Mouse (Mus musculus) forebrain, embryonic 15.5 days (tissue): ENCODE data around the gene Tmigd3. TPM values are rescaled to one million over a fixed set of nuclear protein-coding genes. Genes with fewer than 3 reads are reported as not detected.

ENCODE experiments used
- ATAC-seq: fragments of 200-750 bp; cut with Nextera tagmentation; replicated peaks from 2 replicates; pipeline ENCODE4 v1.8.0; 2017; ENCODE audit warnings: mild to moderate bottlenecking, moderate TSS enrichment, moderate library complexity
- H3K27ac ChIP-seq: fragments of 300-500 bp; sonication (generic); replicated peaks from 2 replicates; pipeline ENCODE4 v1.5.1; 2015; ENCODE audit warnings: mild to moderate bottlenecking, inconsistent platforms
- H3K27me3 ChIP-seq: fragments of 300-500 bp; sonication (generic); 2 replicates; pipeline ENCODE4 v1.6.1; 2015; ENCODE audit warnings: inconsistent platforms
- H3K36me3 ChIP-seq: fragments of 300-500 bp; sonication (generic); 2 replicates; pipeline ENCODE4 v1.6.1; 2015; ENCODE audit warnings: mild to moderate bottlenecking, inconsistent platforms
- H3K4me1 ChIP-seq: fragments of 300-500 bp; sonication (generic); 2 replicates; pipeline ENCODE4 v1.6.1; 2015; ENCODE audit warnings: inconsistent platforms
- H3K4me2 ChIP-seq: fragments of 300-500 bp; sonication (generic); replicated peaks from 2 replicates; pipeline ENCODE4 v1.6.1; 2015; ENCODE audit warnings: mild to moderate bottlenecking, inconsistent platforms
- H3K4me3 ChIP-seq: fragments of 300-500 bp; sonication (generic); 2 replicates; pipeline ENCODE4 v1.5.1; 2015; ENCODE audit warnings: mild to moderate bottlenecking, inconsistent platforms
- H3K9ac ChIP-seq: fragments of 300-500 bp; sonication (generic); replicated peaks from 2 replicates; pipeline ENCODE4 v1.6.1; 2015; ENCODE audit warnings: mild to moderate bottlenecking, inconsistent platforms
- H3K9me3 ChIP-seq: fragments of 300-500 bp; sonication (generic); 2 replicates; pipeline ENCODE4 v1.6.1; 2016; ENCODE audit warnings: inconsistent platforms
- WGBS: fragments of 180-500 bp; shearing (Covaris S2); methylation state at CpG from one replicate; pipeline ENCODE4 v1.1.7; 2015; ENCODE audit warnings: mixed read lengths; 5-methylcytosine and 5-hydroxymethylcytosine counted together
- polyA plus RNA-seq: library from polyadenylated mRNA; unstranded; fragments of >200 nt; fragmentation: Nextera tagmentation; extraction: Ambion mirVana; gene quantifications from 2 replicates; pipeline ENCODE4 v1.2.1, GENCODE M21; 2015

Gene Tmigd3
- polyA plus RNA-seq, 1 experiment from 2014 or later = 0.24 TPM

DNA sequence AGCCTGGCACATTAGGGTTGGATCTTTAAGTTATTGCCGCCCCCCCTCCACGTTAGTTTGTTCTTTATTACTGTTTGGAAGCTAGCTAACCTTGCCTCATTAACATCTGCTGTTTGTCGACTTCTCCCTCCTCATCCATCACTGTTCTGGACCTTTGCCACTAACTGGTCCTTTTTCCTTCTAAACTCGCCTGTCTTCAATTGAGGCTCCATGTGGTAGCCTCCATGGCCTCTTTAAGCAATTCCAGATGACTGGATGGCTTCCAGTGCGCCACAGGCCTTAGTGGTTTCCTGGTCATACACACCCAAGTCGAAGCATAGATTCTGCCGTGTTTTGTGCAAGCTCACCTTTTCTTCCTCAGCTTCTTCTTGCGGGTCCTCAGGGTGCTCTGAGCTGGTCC lies 16.9 kb upstream of the Tmigd3 start:
- Histone ChIP-seq H3K27ac (no peak overlapping the region), H3K9me3 (no peaks in the 10 kb centered on the region), H3K36me3 (no peaks in the 10 kb centered on the region), H3K4me3 (no peak overlapping the region), H3K9ac (no peak overlapping the region), H3K27me3 (no peaks in the 10 kb centered on the region), H3K4me2 (no peak overlapping the region), H3K4me1 (no peaks in the 10 kb centered on the region)
- WGBS = 78% methylated on average over 8 of the region's 8 CpGs
- no peak for ATAC-seq

DNA sequence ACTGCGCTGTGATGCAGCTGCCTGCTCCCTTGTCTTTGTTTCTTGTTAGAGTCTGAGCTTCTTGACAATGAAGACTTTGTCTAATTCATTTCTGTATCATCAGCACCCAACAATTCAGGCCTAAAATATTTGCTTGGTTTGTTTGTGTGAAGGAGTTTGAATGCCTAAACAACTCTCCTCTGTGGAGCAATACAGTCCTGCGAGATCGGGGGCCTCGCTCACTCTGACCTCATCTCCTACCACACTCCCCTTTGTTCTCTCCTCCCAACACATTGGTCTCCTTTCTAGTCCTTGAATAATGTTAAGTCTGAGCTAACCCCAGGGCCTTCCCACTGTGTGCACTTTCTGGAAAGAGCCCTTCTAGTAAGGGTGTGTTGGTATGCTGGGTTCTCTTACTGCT lies 15.9 kb upstream of the Tmigd3 start:
- H3K9me3 ChIP-seq = no peaks in the 10 kb centered on the region
- H3K36me3 ChIP-seq = no peaks in the 10 kb centered on the region
- H3K4me3 ChIP-seq = no peak overlapping the region
- 43% methylated on average over 4 of the region's 4 CpGs for WGBS
- no peak for ATAC-seq
- H3K27me3 ChIP-seq = no peaks in the 10 kb centered on the region
- no peak overlapping the region for H3K4me2 ChIP-seq
- H3K4me1 ChIP-seq = no peaks in the 10 kb centered on the region
- no peak overlapping the region for H3K9ac ChIP-seq
- H3K27ac ChIP-seq = no peak overlapping the region

DNA sequence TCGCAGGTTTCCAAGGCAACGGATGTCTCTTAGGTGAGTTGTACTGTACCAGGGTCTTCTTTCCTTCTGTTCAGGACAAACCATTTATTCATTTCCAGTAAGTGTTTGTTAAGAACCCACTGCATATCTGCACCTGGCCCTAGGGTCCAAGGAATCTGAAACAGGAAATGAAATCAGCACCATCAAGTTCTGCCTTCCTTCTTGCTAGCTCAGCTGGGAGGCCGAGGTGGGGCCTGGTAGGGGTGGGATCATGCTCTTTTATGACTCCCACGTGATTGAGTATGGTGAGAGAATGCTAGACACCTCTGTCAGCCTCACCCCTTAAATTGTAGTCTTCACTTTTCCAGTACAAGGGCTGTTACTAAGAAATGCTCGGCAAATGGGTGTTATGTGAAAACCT lies 13.2 kb upstream of the Tmigd3 start:
- Histone ChIP-seq H3K27ac (no peak overlapping the region), H3K9ac (no peak overlapping the region), H3K27me3 (no peaks in the 10 kb centered on the region), H3K4me1 (no peaks in the 10 kb centered on the region), H3K4me3 (no peak overlapping the region), H3K4me2 (no peak overlapping the region), H3K36me3 (no peaks in the 10 kb centered on the region), H3K9me3 (no peaks in the 10 kb centered on the region)
- no peak for ATAC-seq
- WGBS = 79% methylated on average over 5 of the region's 5 CpGs

DNA sequence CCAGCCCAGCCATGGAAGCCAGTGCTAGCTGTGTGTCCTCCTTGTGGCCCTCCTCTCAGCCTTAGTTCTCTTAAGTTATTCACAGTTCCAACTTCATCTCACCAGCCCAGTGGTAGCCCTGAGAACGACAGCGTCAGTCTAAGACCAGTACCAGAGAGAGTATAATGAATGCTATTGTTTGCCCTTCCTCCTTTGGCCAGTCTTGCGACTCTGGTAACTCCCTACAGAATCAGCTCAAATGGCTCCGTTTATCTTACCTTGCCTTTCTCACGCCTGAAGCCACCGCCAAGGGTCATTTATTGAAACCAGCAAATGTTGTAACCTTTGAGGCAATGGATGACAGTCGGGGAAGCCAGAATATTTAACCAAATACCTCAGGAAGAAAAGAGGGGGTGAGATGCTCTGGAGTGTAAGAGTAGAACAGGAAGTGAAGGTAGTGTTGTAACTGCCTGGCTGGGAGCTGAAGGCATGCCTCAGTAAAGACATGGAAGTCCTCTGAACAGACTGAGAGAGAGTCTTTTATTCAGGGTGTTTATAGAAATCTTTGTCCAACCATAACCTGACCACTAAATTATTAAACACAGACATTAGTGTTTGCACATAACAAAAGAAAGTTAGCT lies 8.8 kb upstream of the Tmigd3 start:
- H3K4me1 ChIP-seq = no peaks in the 10 kb centered on the region
- WGBS = 42% methylated on average over 7 of the region's 7 CpGs
- no peak overlapping the region for H3K4me2 ChIP-seq
- H3K9ac ChIP-seq = no peak overlapping the region
- no peaks in the 10 kb centered on the region for H3K9me3 ChIP-seq
- H3K36me3 ChIP-seq = no peaks in the 10 kb centered on the region
- H3K27me3 ChIP-seq = no peaks in the 10 kb centered on the region
- no peak overlapping the region for H3K4me3 ChIP-seq
- H3K27ac ChIP-seq = no peak overlapping the region
- no peak for ATAC-seq

DNA sequence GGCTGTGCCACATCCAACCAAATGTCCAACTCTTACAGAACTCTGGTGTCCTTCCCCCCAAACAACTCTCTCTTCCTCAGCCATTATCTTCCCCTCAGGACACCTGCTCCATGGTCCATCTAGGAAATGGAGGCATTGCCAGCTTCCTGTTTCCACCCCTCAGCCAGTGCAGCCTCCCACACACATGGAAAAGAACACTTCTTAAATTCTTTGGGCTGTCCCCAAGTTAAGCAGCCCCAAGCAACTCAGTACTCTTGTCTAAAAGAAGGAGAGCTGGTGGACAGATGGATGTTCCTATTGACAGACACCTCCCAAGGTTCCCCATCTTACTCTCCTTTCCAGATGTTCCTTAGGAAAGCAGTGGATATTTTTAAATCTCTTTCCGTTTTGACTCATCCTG lies 6.6 kb upstream of the Tmigd3 start:
- 94% methylated on average over 1 of the region's 1 CpGs for WGBS
- H3K4me2 ChIP-seq = no peak overlapping the region
- no peak for ATAC-seq
- no peak overlapping the region for H3K27ac ChIP-seq
- H3K4me1 ChIP-seq = no peaks in the 10 kb centered on the region
- no peak overlapping the region for H3K4me3 ChIP-seq
- no peak overlapping the region for H3K9ac ChIP-seq
- no peaks in the 10 kb centered on the region for H3K36me3 ChIP-seq
- no peaks in the 10 kb centered on the region for H3K9me3 ChIP-seq
- H3K27me3 ChIP-seq = no peaks in the 10 kb centered on the region

DNA sequence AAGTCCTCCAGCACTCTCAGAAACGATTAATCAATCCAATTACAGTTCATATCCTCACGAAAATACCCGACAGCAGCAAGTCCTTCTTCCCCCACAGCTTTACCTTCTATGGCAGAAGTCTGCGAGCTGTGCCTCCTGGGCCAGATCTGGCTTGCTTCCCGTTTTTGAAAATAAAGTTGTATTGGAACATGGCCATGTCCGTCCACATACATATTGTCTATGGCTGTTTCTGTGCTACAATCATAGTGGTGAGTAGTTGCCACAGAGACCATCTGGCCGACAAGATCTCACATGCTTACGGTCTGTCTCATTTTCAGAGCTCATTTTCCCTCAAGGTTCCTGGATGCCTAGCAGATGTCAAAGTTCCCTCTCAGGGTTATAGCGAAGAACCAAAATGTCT lies 5.6 kb upstream of the Tmigd3 start:
- H3K4me1 ChIP-seq = no peaks in the 10 kb centered on the region
- WGBS = 78% methylated on average over 9 of the region's 9 CpGs
- no peaks in the 10 kb centered on the region for H3K36me3 ChIP-seq
- H3K27ac ChIP-seq = no peak overlapping the region
- no peak overlapping the region for H3K4me3 ChIP-seq
- no peak overlapping the region for H3K4me2 ChIP-seq
- no peak overlapping the region for H3K9ac ChIP-seq
- no peaks in the 10 kb centered on the region for H3K27me3 ChIP-seq
- no peaks in the 10 kb centered on the region for H3K9me3 ChIP-seq
- ATAC-seq = no peak

DNA sequence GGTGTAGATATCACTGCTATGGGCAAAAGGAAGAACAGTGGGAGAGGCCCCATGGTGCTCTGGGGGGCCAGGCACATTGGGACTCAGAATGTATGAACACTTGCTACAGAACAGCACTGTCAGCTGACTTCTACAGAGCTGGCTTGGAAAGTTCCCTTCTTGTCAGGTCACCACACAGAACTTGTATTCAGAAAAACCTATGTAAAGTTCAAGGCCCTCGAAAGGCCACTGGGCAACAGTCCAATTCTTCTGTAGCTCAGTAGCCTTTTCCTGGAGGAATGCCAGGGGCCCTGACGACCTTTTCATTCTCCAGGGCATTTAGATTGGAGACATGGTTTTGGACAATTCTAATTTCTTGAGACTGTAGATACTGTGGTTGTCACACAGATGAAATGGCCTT lies 2.6 kb upstream of the Tmigd3 start:
- ATAC-seq = no peak
- no peaks in the 10 kb centered on the region for H3K36me3 ChIP-seq
- no peak overlapping the region for H3K4me2 ChIP-seq
- no peak overlapping the region for H3K9ac ChIP-seq
- 35% methylated on average over 2 of the region's 2 CpGs for WGBS
- H3K9me3 ChIP-seq = no peaks in the 10 kb centered on the region
- H3K27ac ChIP-seq = no peak overlapping the region
- H3K4me3 ChIP-seq = no peak overlapping the region
- H3K27me3 ChIP-seq = no peaks in the 10 kb centered on the region
- peaks cover 12% of the 10 kb centered on the region; the same call in 1 of the 2 replicates for H3K4me1 ChIP-seq

DNA sequence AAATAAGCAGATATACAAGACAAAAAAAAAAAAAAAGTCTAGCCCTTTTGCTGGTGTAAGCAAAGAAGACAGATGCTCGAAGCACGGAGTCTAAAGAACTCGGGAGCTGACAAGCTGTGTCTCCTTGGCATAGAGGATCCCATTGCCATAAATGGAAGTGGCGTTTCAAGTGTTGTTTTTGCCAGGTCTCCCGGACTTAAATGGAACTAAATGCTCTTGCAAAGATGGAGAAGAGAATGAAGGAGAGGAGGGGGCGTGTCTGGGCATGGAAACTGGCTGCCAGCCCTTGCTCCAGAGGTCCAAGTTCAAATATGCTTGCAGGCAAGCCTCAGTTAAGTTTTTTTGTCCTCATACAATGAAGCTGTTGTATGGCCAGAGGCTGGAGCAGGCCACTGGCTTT lies 1.3 kb downstream of the Tmigd3 start:
- H3K4me2 ChIP-seq = no peak overlapping the region
- peaks cover 12% of the 10 kb centered on the region; the same call in 1 of the 2 replicates for H3K4me1 ChIP-seq
- peak; percentile 57; the same call in 1 of the 2 replicates for ATAC-seq
- H3K27ac ChIP-seq = no peak overlapping the region; the same call in 1 of the 2 replicates
- no peaks in the 10 kb centered on the region for H3K36me3 ChIP-seq
- WGBS = 36% methylated on average over 6 of the region's 6 CpGs
- no peak overlapping the region for H3K9ac ChIP-seq
- H3K27me3 ChIP-seq = no peaks in the 10 kb centered on the region
- H3K4me3 ChIP-seq = no peak overlapping the region
- H3K9me3 ChIP-seq = no peaks in the 10 kb centered on the region

DNA sequence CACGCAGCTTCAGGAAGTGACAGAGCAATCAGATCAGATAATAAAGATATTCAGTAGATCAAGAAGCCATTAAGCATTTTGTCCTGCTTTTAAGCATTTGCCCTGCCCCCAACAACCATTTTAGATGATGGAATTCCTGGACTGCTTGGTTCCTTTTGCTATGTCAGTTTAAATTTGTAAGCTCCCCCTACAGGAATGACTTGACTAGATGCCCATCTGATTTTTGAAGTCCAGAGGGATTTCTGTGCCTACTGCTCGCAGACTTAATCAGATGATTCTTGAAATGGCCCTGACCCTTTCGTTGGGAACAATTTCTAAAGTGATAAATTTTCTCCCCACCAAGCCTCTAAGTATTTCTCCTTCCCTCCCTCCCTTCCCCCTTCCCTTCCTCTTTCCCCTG lies 1.9 kb downstream of the Tmigd3 start:
- no peak overlapping the region for H3K4me2 ChIP-seq
- H3K9ac ChIP-seq = no peak overlapping the region
- no peaks in the 10 kb centered on the region for H3K27me3 ChIP-seq
- 64% methylated on average over 3 of the region's 3 CpGs for WGBS
- H3K36me3 ChIP-seq = no peaks in the 10 kb centered on the region
- no peaks in the 10 kb centered on the region for H3K9me3 ChIP-seq
- no peak overlapping the region for H3K27ac ChIP-seq
- H3K4me3 ChIP-seq = no peak overlapping the region
- ATAC-seq = no peak
- H3K4me1 ChIP-seq = peaks cover 12% of the 10 kb centered on the region; the same call in 1 of the 2 replicates

DNA sequence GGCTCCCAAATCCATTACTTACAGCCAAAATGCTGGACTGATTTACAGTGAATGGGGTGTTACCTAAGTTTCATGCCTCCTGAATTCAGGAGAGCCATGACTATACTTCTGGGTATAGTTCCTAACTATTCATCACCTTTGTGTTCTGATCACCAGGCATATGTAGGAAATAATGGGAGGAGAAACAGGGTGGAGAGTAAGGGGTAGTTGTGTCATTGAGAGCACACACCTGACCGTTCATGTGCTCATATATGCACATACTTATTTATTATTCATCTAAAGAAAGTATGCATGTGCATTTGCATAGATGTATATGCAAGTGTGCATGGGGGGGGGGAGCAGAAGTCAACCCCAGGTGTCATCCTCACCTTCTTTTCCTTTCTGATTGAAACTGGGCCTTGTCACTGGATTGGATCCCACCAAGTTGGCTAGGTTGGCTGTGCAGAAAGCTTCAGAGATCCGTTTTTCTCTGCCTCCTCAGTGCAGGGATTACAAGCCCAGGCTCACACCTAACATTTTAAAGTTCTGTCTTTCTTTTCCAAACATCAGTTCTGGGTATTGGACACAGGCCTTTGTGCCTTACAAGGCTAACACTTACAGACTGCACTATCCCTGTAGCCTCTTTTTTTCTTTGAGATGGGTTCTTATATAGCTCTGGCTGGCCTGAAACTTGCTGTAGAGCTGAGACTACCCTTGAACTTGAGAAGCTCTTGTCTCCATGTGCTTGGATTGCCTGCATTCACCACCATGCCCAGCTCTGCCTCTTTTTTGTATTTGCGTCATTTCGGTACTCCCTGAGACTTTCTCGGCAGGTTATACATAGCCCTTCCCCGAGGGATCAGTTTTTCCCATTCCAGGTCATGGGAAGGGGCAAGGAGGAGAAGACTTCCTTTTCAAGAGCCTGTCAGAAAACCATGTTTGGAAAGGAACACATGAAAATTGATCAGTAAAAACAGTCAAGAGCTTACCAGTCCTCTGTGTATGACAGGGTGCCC lies 3.0 kb downstream of the Tmigd3 start:
- ATAC-seq = no peak

DNA sequence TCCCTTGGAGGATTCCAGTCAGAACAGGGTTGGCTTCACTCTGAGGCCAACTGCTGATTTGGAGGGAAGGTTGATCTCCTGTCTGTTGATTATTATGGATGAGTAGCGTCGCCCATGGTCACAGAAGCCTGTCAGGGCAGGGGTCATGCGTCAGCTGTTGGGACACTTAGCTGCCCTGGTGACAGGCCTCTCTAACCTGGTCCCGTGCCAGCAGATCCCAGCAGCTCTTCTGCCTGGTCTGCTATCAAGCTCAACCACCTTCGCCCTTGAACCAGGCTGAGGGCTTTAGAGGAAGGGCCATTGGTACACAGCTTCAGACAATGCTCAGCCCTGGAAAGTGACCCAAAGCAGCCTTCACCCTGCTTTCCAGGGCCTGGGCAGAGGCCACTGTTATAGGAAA lies 5.3 kb downstream of the Tmigd3 start:
- H3K4me2 ChIP-seq = no peak overlapping the region
- no peak overlapping the region for H3K27ac ChIP-seq
- H3K4me3 ChIP-seq = no peak overlapping the region
- no peaks in the 10 kb centered on the region for H3K36me3 ChIP-seq
- no peak for ATAC-seq
- no peak overlapping the region for H3K9ac ChIP-seq
- peaks cover 12% of the 10 kb centered on the region; the same call in 1 of the 2 replicates for H3K4me1 ChIP-seq
- H3K9me3 ChIP-seq = no peaks in the 10 kb centered on the region
- WGBS = 84% methylated on average over 5 of the region's 5 CpGs
- H3K27me3 ChIP-seq = no peaks in the 10 kb centered on the region

More for the DNA sequence above, 3.0 kb downstream of the Tmigd3 start:
- 84% methylated on average over 6 of the region's 6 CpGs for WGBS
- peaks cover 12% of the 10 kb centered on the region; the same call in 1 of the 2 replicates for H3K4me1 ChIP-seq
- no peak overlapping the region for H3K27ac ChIP-seq
- H3K9ac ChIP-seq = no peak overlapping the region
- H3K4me3 ChIP-seq = no peak overlapping the region
- no peaks in the 10 kb centered on the region for H3K36me3 ChIP-seq
- no peaks in the 10 kb centered on the region for H3K27me3 ChIP-seq
- H3K4me2 ChIP-seq = no peak overlapping the region
- no peaks in the 10 kb centered on the region for H3K9me3 ChIP-seq

DNA sequence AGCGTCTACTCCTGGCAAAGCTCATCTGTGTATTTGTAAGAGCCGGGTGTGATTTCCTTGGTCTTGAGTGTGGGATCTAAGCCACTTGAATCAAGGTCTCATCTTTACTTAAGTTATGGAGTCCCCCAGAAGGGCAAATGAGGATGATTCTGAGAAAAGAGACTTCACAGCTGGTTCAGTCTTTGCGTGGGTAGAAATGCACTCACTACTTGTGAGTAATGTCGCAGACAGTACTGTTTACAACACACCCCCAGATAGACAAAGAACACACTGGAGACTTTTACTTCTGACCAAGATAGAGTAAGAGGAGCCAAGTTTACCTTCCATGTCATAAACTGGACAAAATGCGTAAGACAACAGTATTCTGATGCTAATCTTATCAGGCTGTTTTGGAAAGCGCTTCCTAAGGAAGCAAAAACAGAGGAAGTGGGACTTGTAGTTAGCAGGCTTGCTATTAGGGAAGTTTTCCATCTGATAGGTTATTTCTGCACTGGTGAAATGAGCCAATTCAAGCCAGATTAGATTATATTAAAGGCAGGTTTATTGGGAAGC lies 6.6 kb downstream of the Tmigd3 start:
- WGBS = 93% methylated on average over 6 of the region's 6 CpGs
- H3K27me3 ChIP-seq = no peaks in the 10 kb centered on the region
- no peaks in the 10 kb centered on the region for H3K36me3 ChIP-seq
- H3K4me2 ChIP-seq = no peak overlapping the region
- peaks cover 2% of the 10 kb centered on the region; the same call in 1 of the 2 replicates for H3K4me1 ChIP-seq
- H3K4me3 ChIP-seq = no peak overlapping the region
- H3K9ac ChIP-seq = no peak overlapping the region
- ATAC-seq = no peak
- no peaks in the 10 kb centered on the region for H3K9me3 ChIP-seq
- H3K27ac ChIP-seq = no peak overlapping the region
